Mouse (Mus musculus) CH12.LX (cell line): ENCODE data around the gene Notch1. TPM values are rescaled to one million over a fixed set of nuclear protein-coding genes. Genes with fewer than 3 reads are reported as not detected.

Experiments used
- DNase-seq: peaks from one replicate; pipeline ENCODE4 v3.0.0-alpha.2; 2013; ENCODE audit errors: extremely low read depth
- H3K27ac ChIP-seq: 2 replicates; pipeline ENCODE4 v1.5.1; 2012; ENCODE audit warnings: low read depth, mild to moderate bottlenecking, control low read depth, moderate library complexity; ENCODE audit not compliant: insufficient read depth
- H3K27me3 ChIP-seq: replicated peaks from 2 replicates; pipeline ENCODE3; 2012; ENCODE audit warnings: inconsistent platforms
- H3K36me3 ChIP-seq, 2 experiments: replicated peaks in 1 of 2; 2 replicates each; pipeline versions ENCODE3 to v1.6.1; 2012; ENCODE audit warnings: inconsistent platforms in 1 of 2, low read length in 1 of 2, mild to moderate bottlenecking in 1 of 2, mixed read lengths in 1 of 2, moderate library complexity in 1 of 2; ENCODE audit not compliant: control insufficient read depth in 1 of 2, insufficient read depth in 1 of 2
- H3K4me1 ChIP-seq, 2 experiments: 2 replicates each; pipeline ENCODE4 v1.6.1; 2012; ENCODE audit warnings: inconsistent platforms in 1 of 2, moderate library complexity in 1 of 2; ENCODE audit not compliant: insufficient read depth in 2 of 2, control insufficient read depth in 1 of 2
- H3K4me2 ChIP-seq: 2 replicates; pipeline ENCODE4 v1.6.1; 2012; ENCODE audit warnings: low read depth, mild to moderate bottlenecking, control low read depth; ENCODE audit not compliant: poor library complexity, insufficient read depth, severe bottlenecking
- H3K4me3 ChIP-seq, 3 experiments: fragments of 150-350 bp in 1 of 3; sonication (generic) in 1 of 3; replicated peaks in 1 of 3; 2 replicates each; pipeline versions ENCODE3 to v1.5.1; 2011 to 2012; ENCODE audit warnings: low read depth in 2 of 3, low read length in 2 of 3, mild to moderate bottlenecking in 2 of 3, moderate library complexity in 2 of 3, control low read depth in 1 of 3, improper control_type of control experiment in 1 of 3, inconsistent platforms in 1 of 3, mixed read lengths in 1 of 3; ENCODE audit not compliant: poor library complexity in 1 of 3
- H3K79me2 ChIP-seq: replicated peaks from 2 replicates; pipeline ENCODE4 v1.6.1; 2012; ENCODE audit warnings: mild to moderate bottlenecking, moderate library complexity; ENCODE audit not compliant: control insufficient read depth, poor library complexity, insufficient read depth, severe bottlenecking; ENCODE audit errors: extremely low read depth
- H3K9ac ChIP-seq: 2 replicates; pipeline ENCODE4 v1.6.1; 2012; ENCODE audit warnings: low read depth, mild to moderate bottlenecking, control low read depth, moderate library complexity; ENCODE audit not compliant: insufficient read depth
- H3K9me3 ChIP-seq: replicated peaks from 2 replicates; pipeline ENCODE3; 2012; ENCODE audit warnings: low read length, inconsistent platforms, mixed read lengths
- CHD1 ChIP-seq: IDR thresholded peaks from 2 replicates; pipeline ENCODE4 v1.6.1; 2012; ENCODE audit warnings: low read depth, low read length, improper control_type of control experiment, inconsistent platforms
- CTCF ChIP-seq, 2 experiments: IDR thresholded peaks in 1 of 2; conservative IDR thresholded peaks in 1 of 2; 2 replicates each; pipeline ENCODE4 v1.5.1; 2011 to 2012; ENCODE audit warnings: low read depth in 2 of 2, low read length in 2 of 2, improper control_type of control experiment in 1 of 2, inconsistent platforms in 1 of 2, mild to moderate bottlenecking in 1 of 2, moderate library complexity in 1 of 2
- E2F4 ChIP-seq: IDR thresholded peaks from 2 replicates; pipeline ENCODE4 v1.6.1; 2011; ENCODE audit warnings: low read depth, low read length, improper control_type of control experiment; ENCODE audit not compliant: insufficient replicate concordance
- EP300 ChIP-seq: IDR thresholded peaks from 2 replicates; pipeline ENCODE4 v1.6.1; 2011; ENCODE audit warnings: low read length, improper control_type of control experiment
- GABPA ChIP-seq: IDR thresholded peaks from 2 replicates; pipeline ENCODE4 v1.6.1; 2012; ENCODE audit warnings: low read depth, low read length, improper control_type of control experiment, inconsistent platforms; ENCODE audit not compliant: insufficient replicate concordance
- HCFC1 ChIP-seq: IDR thresholded peaks from 2 replicates; pipeline ENCODE4 v1.6.1; 2012; ENCODE audit warnings: low read depth, mild to moderate bottlenecking, inconsistent platforms, low read length, improper control_type of control experiment
- IRF4 ChIP-seq: IDR thresholded peaks from 2 replicates; pipeline ENCODE4 v1.6.1; 2014; ENCODE audit warnings: low read depth, mild to moderate bottlenecking, inconsistent platforms, low read length, improper control_type of control experiment
- JUND ChIP-seq: conservative IDR thresholded peaks from 2 replicates; pipeline ENCODE4 v1.6.1; 2011; ENCODE audit warnings: low read depth, low read length, improper control_type of control experiment
- KAT2A ChIP-seq: IDR thresholded peaks from 2 replicates; pipeline ENCODE4 v1.6.1; 2012; ENCODE audit warnings: low read length, improper control_type of control experiment, inconsistent platforms; ENCODE audit not compliant: insufficient replicate concordance
- MAFK ChIP-seq: IDR thresholded peaks from 2 replicates; pipeline ENCODE4 v1.6.1; 2011; ENCODE audit warnings: low read length, improper control_type of control experiment; ENCODE audit not compliant: insufficient replicate concordance
- MAX ChIP-seq: IDR thresholded peaks from 2 replicates; pipeline ENCODE4 v1.6.1; 2011; ENCODE audit warnings: low read length, improper control_type of control experiment
- MAZ ChIP-seq: IDR thresholded peaks from 2 replicates; pipeline ENCODE4 v1.6.1; 2012; ENCODE audit warnings: low read depth, mild to moderate bottlenecking, inconsistent platforms, low read length, improper control_type of control experiment, moderate library complexity
- MEF2A ChIP-seq: IDR thresholded peaks from 2 replicates; pipeline ENCODE4 v1.6.1; 2014; ENCODE audit warnings: low read depth, mild to moderate bottlenecking, inconsistent platforms, low read length, improper control_type of control experiment, borderline replicate concordance
- NELFE ChIP-seq: IDR thresholded peaks from 2 replicates; pipeline ENCODE4 v1.6.1; 2011; ENCODE audit warnings: low read depth, low read length, improper control_type of control experiment
- PAX5 ChIP-seq: IDR thresholded peaks from 2 replicates; pipeline ENCODE4 v1.6.1; 2012; ENCODE audit warnings: low read length, inconsistent platforms, mixed read lengths
- POLR2A ChIP-seq: IDR thresholded peaks from 2 replicates; pipeline ENCODE4 v1.6.1; 2011; ENCODE audit warnings: low read depth, mild to moderate bottlenecking, improper control_type of control experiment, low read length
- RAD21 ChIP-seq: IDR thresholded peaks from 2 replicates; pipeline ENCODE4 v1.6.1; 2011; ENCODE audit warnings: low read depth, mild to moderate bottlenecking, low read length, improper control_type of control experiment, moderate library complexity
- SIN3A ChIP-seq: IDR thresholded peaks from 2 replicates; pipeline ENCODE4 v1.6.1; 2012; ENCODE audit warnings: low read length, improper control_type of control experiment, inconsistent platforms
- TBP ChIP-seq: conservative IDR thresholded peaks from 2 replicates; pipeline ENCODE4 v1.6.1; 2011; ENCODE audit warnings: low read depth, low read length, improper control_type of control experiment
- UBTF ChIP-seq: IDR thresholded peaks from 2 replicates; pipeline ENCODE4 v1.6.1; 2012; ENCODE audit warnings: low read depth, mild to moderate bottlenecking, inconsistent platforms, low read length, improper control_type of control experiment, moderate library complexity
- USF2 ChIP-seq: conservative IDR thresholded peaks from 2 replicates; pipeline ENCODE4 v1.6.1; 2011; ENCODE audit warnings: low read depth, low read length, improper control_type of control experiment
- ZKSCAN1 ChIP-seq: IDR thresholded peaks from 2 replicates; pipeline ENCODE4 v1.6.1; 2012; ENCODE audit warnings: low read depth, inconsistent platforms, low read length, improper control_type of control experiment, borderline replicate concordance
- ZMIZ1 ChIP-seq: IDR thresholded peaks from 2 replicates; pipeline ENCODE4 v1.6.1; 2012; ENCODE audit warnings: low read depth, mild to moderate bottlenecking, inconsistent platforms, low read length, improper control_type of control experiment
- ZNF384 ChIP-seq: IDR thresholded peaks from 2 replicates; pipeline ENCODE4 v1.6.1; 2012; ENCODE audit warnings: low read depth, low read length, improper control_type of control experiment, inconsistent platforms
- dilution Hi-C: fragments of 300-500 bp; cut with MboI; formaldehyde crosslinking; loops from 2 replicates; pipeline ENCODE4 v1.14.3; 2020; ENCODE audit warnings: low sequenced_read_pairs; ENCODE audit not compliant: extremely low pct_unique_long_range_greater_than_20kb, extremely low pct_ligation_motif_present
- in situ Hi-C: fragments of 300-500 bp; cut with MboI; formaldehyde crosslinking; loops from 3 replicates; pipeline ENCODE4 v1.14.3; 2019; ENCODE audit warnings: low sequenced_read_pairs, low pct_ligation_motif_present, low pct_unique_long_range_greater_than_20kb, mixed read lengths
- polyA plus RNA-seq: library from polyadenylated mRNA; unstranded; fragments of >175 nt; gene quantifications from 2 replicates; pipeline ENCODE4 v1.2.1, GENCODE M21; 2012; ENCODE audit warnings: low read depth; ENCODE audit not compliant: insufficient read length
- total RNA-seq, 2 experiments: library from RNA; depleted of rRNA; stranded (reverse); fragments of 300-350 nt in 1 of 2; fragments of >200 nt in 1 of 2; gene quantifications; 2 replicates each; pipeline ENCODE4 v1.2.3; 2012 to 2014

The Notch1 gene
- total and polyA plus RNA-seq, 3 experiments = 0.98 to 13.1 (median 3.8) TPM

DNA sequence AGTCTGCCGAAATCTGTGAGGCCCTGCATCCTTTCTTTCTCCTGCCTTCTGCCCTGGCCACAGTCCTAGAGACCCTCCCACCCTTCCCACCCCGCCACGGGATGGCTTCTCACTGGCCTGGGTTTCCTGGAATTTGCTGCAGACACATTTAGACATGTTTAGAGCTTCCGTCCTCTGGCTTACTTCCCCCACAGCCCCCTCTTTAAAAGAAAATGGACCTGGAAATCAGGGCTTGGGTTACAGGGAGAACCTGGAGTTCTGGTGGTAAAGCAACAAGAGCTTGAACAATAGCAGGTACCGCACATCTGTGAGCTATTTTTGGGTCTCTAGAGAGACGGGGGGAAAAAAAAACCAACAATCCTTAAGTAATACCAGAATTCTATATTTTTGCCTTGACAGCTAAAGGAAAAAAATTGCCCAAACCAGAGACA is 8.5 kb downstream of the Notch1 start:
- peak overlapping the region; percentile 48 for H3K4me2 ChIP-seq
- H3K79me2 ChIP-seq = no peaks in the 10 kb centered on the region
- peak overlapping the region; percentile 74 for H3K9ac ChIP-seq
- no peak overlapping the region for H3K27ac ChIP-seq
- TF ChIP-seq CTCF (conservative IDR thresholded peaks at IDR 0.05 in 1 of 2, IDR thresholded peaks at IDR 0.05 in 1 of 2; ENCODE audit: low read depth in 2 of 2, low read length in 2 of 2) = no peak
- no peak for TF ChIP-seq MAX
- TF ChIP-seq NELFE = no peak
- no peak for TF ChIP-seq KAT2A
- no peak for TF ChIP-seq POLR2A
- TF ChIP-seq SIN3A = no peak
- no peak for TF ChIP-seq MAFK
- TF ChIP-seq CHD1 = 0 out of 2 replicates have a peak, but pooled peaks have one; percentile 32
- TF ChIP-seq HCFC1 = no peak
- TF ChIP-seq ZKSCAN1 = no peak
- no peak for TF ChIP-seq E2F4
- TF ChIP-seq EP300 = no peak
- TF ChIP-seq GABPA = no peak
- no peak for TF ChIP-seq ZMIZ1
- TF ChIP-seq PAX5 = no peak
- TF ChIP-seq IRF4 = no peak
- peak; percentile 84 for TF ChIP-seq MEF2A
- TF ChIP-seq USF2 = no peak
- no peak for TF ChIP-seq JUND
- no peak for TF ChIP-seq TBP
- peak; percentile 2; the same call in 1 of the 2 replicates for TF ChIP-seq ZNF384
- TF ChIP-seq MAZ = no peak
- TF ChIP-seq UBTF = no peak
- no peak for TF ChIP-seq RAD21
- TF ChIP-seq, all 38 proteins: peak for 3
- no peak overlapping the region for H3K4me3 ChIP-seq
- DNase-seq = no peak
- dilution Hi-C loops = no loop called here
- peaks cover 30 to 67% of the 10 kb centered on the region in 2 experiments for H3K4me1 ChIP-seq
- in situ Hi-C loops = loop anchor here (5.0 kb wide), 1 partner anchor 39 kb away; no protein-coding TSS in a partner anchor
- peaks cover 10% of the 10 kb centered on the region for H3K27me3 ChIP-seq
- H3K36me3 ChIP-seq = no peaks in the 10 kb centered on the region
- no peaks in the 10 kb centered on the region for H3K9me3 ChIP-seq
